42 mouse cellular contexts compared by ENCODE assay signal in the genomic region with DNA sequence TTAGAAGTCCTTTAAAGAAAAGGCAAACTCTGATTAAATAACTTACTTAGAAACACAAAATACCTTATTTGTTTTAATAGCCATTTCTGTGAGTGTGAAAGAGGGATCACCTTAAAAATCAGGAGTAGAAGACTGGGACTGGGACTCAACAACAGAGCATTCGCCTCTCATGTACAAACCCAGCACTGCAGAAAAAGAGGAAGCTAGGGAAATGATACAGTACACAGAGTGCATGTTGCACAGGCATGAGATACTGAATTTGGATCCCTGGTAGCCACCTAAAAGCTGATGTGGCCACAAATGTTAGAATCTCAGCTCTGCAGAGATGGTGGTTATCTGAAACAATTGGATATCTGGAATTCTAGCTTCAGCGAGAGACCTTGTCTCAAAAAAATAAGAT. TPM values are rescaled to one million over a fixed set of nuclear protein-coding genes. Genes with fewer than 3 reads are reported as not detected.
"Had no signal": no experiment of that assay in that cellular context is flagged by ENCODE, and none has a peak within 500 bp of the region (broad histone marks: within the 10 kb centered on the region; RNA-seq: fewer than 3 reads in every experiment).

No protein-coding gene starts in this region.

- H3K4me1 ChIP-seq: limb, embryonic 10.5 days; limb, embryonic 12.5 days; limb, embryonic 13.5 days; limb, embryonic 15.5 days; liver, embryonic 12.5 days; liver, embryonic 13.5 days; liver, embryonic 15.5 days; lung, embryonic 15.5 days; megakaryocyte, embryonic 14.5 days; midbrain, embryonic 10.5 days; midbrain, embryonic 12.5 days; midbrain, embryonic 13.5 days; midbrain, embryonic 15.5 days had no signal

- ATAC-seq: liver, embryonic 12.5 days; liver, postnatal 0 days; lung, postnatal 0 days; midbrain, embryonic 13.5 days; midbrain, embryonic 15.5 days; midbrain, embryonic 16.5 days had no signal

- H3K36me3 ChIP-seq: limb, embryonic 10.5 days; limb, embryonic 12.5 days; limb, embryonic 13.5 days; limb, embryonic 15.5 days; liver, embryonic 12.5 days; liver, embryonic 13.5 days; liver, embryonic 15.5 days; lung, embryonic 15.5 days; midbrain, embryonic 10.5 days; midbrain, embryonic 12.5 days; midbrain, embryonic 13.5 days; midbrain, embryonic 15.5 days had no signal

- H3K4me3 ChIP-seq: left cerebral cortex, adult 2 months; limb, embryonic 10.5 days; limb, embryonic 12.5 days; limb, embryonic 13.5 days; limb, embryonic 15.5 days; liver, embryonic 12.5 days; liver, embryonic 13.5 days; liver, embryonic 15.5 days; lung, embryonic 15.5 days; megakaryocyte, embryonic 14.5 days; midbrain, embryonic 10.5 days; midbrain, embryonic 12.5 days; midbrain, embryonic 13.5 days; midbrain, embryonic 15.5 days; myocyte had no signal

- H3K4me2 ChIP-seq: limb, embryonic 12.5 days; limb, embryonic 13.5 days; limb, embryonic 15.5 days; liver, embryonic 11.5 days; liver, embryonic 12.5 days; liver, embryonic 13.5 days; liver, embryonic 15.5 days; lung, embryonic 14.5 days; lung, embryonic 15.5 days; midbrain, embryonic 11.5 days; midbrain, embryonic 12.5 days; midbrain, embryonic 13.5 days; midbrain, embryonic 15.5 days had no signal

- DNase-seq: left cerebral cortex, postnatal 4 days; liver; liver, embryonic 13.5 days; liver, postnatal 0 days; lung, adult 18-20 months; lung, adult 2 months; lung, embryonic 14.5 days; lung, postnatal 10 days; lung, postnatal 14 days; lung, postnatal 36 days; lung, postnatal 4 days; midbrain, embryonic 14.5 days had no signal

- H3K9me3 ChIP-seq: limb, embryonic 10.5 days; limb, embryonic 12.5 days; limb, embryonic 13.5 days; limb, embryonic 15.5 days; liver, embryonic 12.5 days; liver, embryonic 13.5 days; liver, embryonic 15.5 days; lung, embryonic 15.5 days; megakaryocyte, embryonic 14.5 days; midbrain, embryonic 10.5 days; midbrain, embryonic 12.5 days; midbrain, embryonic 13.5 days; midbrain, embryonic 15.5 days had no signal

- H3K27ac ChIP-seq: left cerebral cortex, adult 2 months; limb, embryonic 10.5 days; limb, embryonic 12.5 days; limb, embryonic 13.5 days; limb, embryonic 15.5 days; liver, embryonic 12.5 days; liver, embryonic 13.5 days; liver, embryonic 14.5 days; liver, embryonic 15.5 days; lung, embryonic 15.5 days; macrophage; midbrain, embryonic 10.5 days; midbrain, embryonic 12.5 days; midbrain, embryonic 13.5 days; midbrain, embryonic 15.5 days had no signal

- H3K27me3 ChIP-seq: limb, embryonic 15.5 days; liver, embryonic 12.5 days; liver, embryonic 13.5 days; liver, embryonic 15.5 days; lung, embryonic 15.5 days; midbrain, embryonic 12.5 days; midbrain, embryonic 13.5 days; midbrain, embryonic 15.5 days had no signal

- H3K9ac ChIP-seq: limb, embryonic 12.5 days; limb, embryonic 13.5 days; limb, embryonic 15.5 days; liver, embryonic 12.5 days; liver, embryonic 13.5 days; liver, embryonic 14.5 days; liver, embryonic 15.5 days; liver, postnatal 0 days; lung, embryonic 14.5 days; lung, embryonic 15.5 days; midbrain, embryonic 12.5 days; midbrain, embryonic 13.5 days; midbrain, embryonic 15.5 days had no signal

RNA-seq across cellular contexts. Expression of a gene that starts 16.9 kb away (rescaled TPM):
- total RNA-seq: megakaryocyte-erythroid progenitor cell, adult 5-6 weeks; monocyte, adult 5-6 weeks had no signal

RNA-seq across cellular contexts. Expression of a gene that starts 17.3 kb away (rescaled TPM):
- total RNA-seq: left cerebral cortex, postnatal 14 days; megakaryocyte-erythroid progenitor cell, adult 5-6 weeks; midbrain, postnatal 0 days; monocyte, adult 5-6 weeks had no signal
- polyA plus RNA-seq: limb, embryonic 10.5 days; limb, embryonic 11.5 days; limb, embryonic 12.5 days; limb, embryonic 13.5 days; limb, embryonic 14.5 days; limb, embryonic 15.5 days; liver, embryonic 11.5 days; liver, embryonic 12.5 days; liver, embryonic 13.5 days; liver, embryonic 14.5 days; liver, embryonic 15.5 days; liver, embryonic 16.5 days; liver, postnatal 0 days; lung, embryonic 14.5 days; macrophage; midbrain, embryonic 10.5 days; midbrain, embryonic 11.5 days; midbrain, embryonic 12.5 days; midbrain, embryonic 13.5 days; midbrain, embryonic 14.5 days; midbrain, embryonic 15.5 days; midbrain, postnatal 0 days; myocyte had no signal

RNA-seq across cellular contexts. Expression of a gene that starts 58.5 kb away (rescaled TPM):
- total RNA-seq: left cerebral cortex, postnatal 10 days; left cerebral cortex, postnatal 25 days; liver, adult 2 months; monocyte, adult 5-6 weeks had no signal
- polyA plus RNA-seq: limb, embryonic 10.5 days; liver, postnatal 0 days; macrophage; midbrain, embryonic 11.5 days; myocyte had no signal
